Mouse (Mus musculus) myocyte (in vitro differentiated cells): ENCODE results near the gene Cpa2. TPM values are rescaled to one million over a fixed set of nuclear protein-coding genes. Genes with fewer than 3 reads are reported as not detected.
A peak's percentile ranks its signal among the peaks of the same experiment; 100 is the strongest.

Source experiments
- H3K27me3 ChIP-seq: one replicate; pipeline ENCODE4 v1.6.1; 2011; ENCODE audit not compliant: control insufficient read depth, insufficient read depth, insufficient read length
- H3K36me3 ChIP-seq: one replicate; pipeline ENCODE4 v1.6.1; 2011; ENCODE audit not compliant: control insufficient read depth, insufficient read depth
- H3K4me2 ChIP-seq: one replicate; pipeline ENCODE4 v1.6.1; 2011; ENCODE audit warnings: low read depth, control low read depth
- H3K4me3 ChIP-seq: one replicate; pipeline ENCODE4 v1.5.1; 2011; ENCODE audit warnings: mild to moderate bottlenecking, control low read depth, moderate library complexity
- H3K79me2 ChIP-seq: one replicate; pipeline ENCODE4 v1.6.1; 2011; ENCODE audit not compliant: control insufficient read depth, insufficient read depth
- H3ac ChIP-seq: one replicate; pipeline ENCODE4 v1.6.1; 2011; ENCODE audit not compliant: control insufficient read depth, insufficient read length
- CEBPB ChIP-seq: IDR thresholded peaks from 2 replicates; pipeline ENCODE4 v1.6.1; 2011; ENCODE audit warnings: mild to moderate bottlenecking, moderate library complexity; ENCODE audit not compliant: poor library complexity, insufficient read depth, severe bottlenecking
- E2F4 ChIP-seq: IDR thresholded peaks from one replicate; pipeline ENCODE4 v1.6.1; 2011; ENCODE audit warnings: mild to moderate bottlenecking, control low read depth, moderate library complexity; ENCODE audit not compliant: insufficient read depth
- MAX ChIP-seq: IDR thresholded peaks from one replicate; pipeline ENCODE4 v1.6.1; 2011; ENCODE audit warnings: low read depth, mild to moderate bottlenecking, control low read depth
- MYOD1 ChIP-seq, 3 experiments: IDR thresholded peaks; one replicate each; pipeline ENCODE4 v1.6.1; 2011; ENCODE audit warnings: control low read depth in 2 of 3, low read depth in 2 of 3, mild to moderate bottlenecking in 2 of 3, moderate library complexity in 1 of 3; ENCODE audit not compliant: insufficient read length in 2 of 3, control insufficient read depth in 1 of 3
- MYOG ChIP-seq, 3 experiments: IDR thresholded peaks; one replicate each; pipeline ENCODE4 v1.6.1; 2011; ENCODE audit warnings: control low read depth in 2 of 3, low read depth in 2 of 3, mild to moderate bottlenecking in 2 of 3; ENCODE audit not compliant: insufficient read length in 2 of 3, control insufficient read depth in 1 of 3, insufficient read depth in 1 of 3
- POLR2A ChIP-seq: IDR thresholded peaks from one replicate; pipeline ENCODE4 v1.6.1; 2011; ENCODE audit warnings: low read depth, mild to moderate bottlenecking, control low read depth, moderate library complexity; ENCODE audit not compliant: insufficient read length
- POLR2AphosphoS2 ChIP-seq: IDR thresholded peaks from one replicate; pipeline ENCODE4 v1.6.1; 2011; ENCODE audit warnings: low read depth, control low read depth; ENCODE audit not compliant: insufficient read length
- REST ChIP-seq: IDR thresholded peaks from one replicate; pipeline ENCODE4 v1.6.1; 2011; ENCODE audit warnings: mild to moderate bottlenecking, control low read depth, moderate library complexity; ENCODE audit not compliant: insufficient read depth, insufficient read length
- SRF ChIP-seq: IDR thresholded peaks from one replicate; pipeline ENCODE4 v1.6.1; 2011; ENCODE audit warnings: low read depth; ENCODE audit not compliant: control insufficient read depth, insufficient read length
- TCF12 ChIP-seq: IDR thresholded peaks from one replicate; pipeline ENCODE4 v1.6.1; 2011; ENCODE audit warnings: mild to moderate bottlenecking, control low read depth; ENCODE audit not compliant: poor library complexity, insufficient read depth, severe bottlenecking
- TCF3 ChIP-seq: IDR thresholded peaks from one replicate; pipeline ENCODE4 v1.6.1; 2011; ENCODE audit warnings: low read depth, control low read depth; ENCODE audit not compliant: insufficient read length
- USF1 ChIP-seq: IDR thresholded peaks from one replicate; pipeline ENCODE4 v1.6.1; 2011; ENCODE audit warnings: low read depth, mild to moderate bottlenecking, control low read depth, moderate library complexity
- polyA plus RNA-seq: library from polyadenylated mRNA; unstranded; fragments of >200 nt; fragmentation: generic; extraction: Trizol; gene quantifications from one replicate; pipeline ENCODE4 v1.2.1, GENCODE M21; 2012; ENCODE audit warnings: missing spikeins

Cpa2 gene
- polyA plus RNA-seq, 1 experiment = not detected

- no peaks in the 10 kb centered on the region for H3K36me3 ChIP-seq
- H3K79me2 ChIP-seq = no peaks in the 10 kb centered on the region
- H3K4me2 ChIP-seq = no peak overlapping the region
- H3K4me3 ChIP-seq = no peak overlapping the region
- H3K27me3 ChIP-seq = no peaks in the 10 kb centered on the region
- no peak overlapping the region for H3ac ChIP-seq
- TF ChIP-seq USF1 (no peak), MYOD1 (IDR thresholded peaks at IDR 0.05; ENCODE audit: control insufficient read depth in 1 of 3, insufficient read length in 2 of 3, low read depth in 2 of 3) (no peak), MAX (no peak), POLR2AphosphoS2 (no peak), CEBPB (no peak), E2F4 (no peak)
Observed at GRCm38 (mm10) chr6:30551644-30552580, 10.5 kb downstream of the Cpa2 start.

- Histone ChIP-seq H3ac (no peak overlapping the region), H3K4me3 (no peak overlapping the region), H3K27me3 (no peaks in the 10 kb centered on the region), H3K4me2 (no peak overlapping the region), H3K36me3 (no peaks in the 10 kb centered on the region), H3K79me2 (no peaks in the 10 kb centered on the region)
- no peak for TF ChIP-seq POLR2AphosphoS2
- TF ChIP-seq SRF = no peak
- no peak for TF ChIP-seq MYOD1 (IDR thresholded peaks at IDR 0.05; ENCODE audit: control insufficient read depth in 1 of 3, insufficient read length in 2 of 3, low read depth in 2 of 3)
- no peak for TF ChIP-seq REST
- TF ChIP-seq CEBPB = no peak
- TF ChIP-seq USF1 = no peak
- no peak for TF ChIP-seq MAX
- no peak for TF ChIP-seq TCF12
- no peak for TF ChIP-seq POLR2A
- no peak for TF ChIP-seq TCF3
- TF ChIP-seq MYOG (IDR thresholded peaks at IDR 0.05; ENCODE audit: control insufficient read depth in 1 of 3, insufficient read depth in 1 of 3, insufficient read length in 2 of 3, low read depth in 2 of 3) = no peak
- TF ChIP-seq E2F4 = no peak
Observed at GRCm38 (mm10) chr6:30552628-30553027, 11.2 kb downstream of the Cpa2 start.

- no peak for TF ChIP-seq TCF12
- TF ChIP-seq SRF = no peak
- TF ChIP-seq POLR2A = no peak
- no peak for TF ChIP-seq E2F4
- TF ChIP-seq POLR2AphosphoS2 = no peak
- no peak for TF ChIP-seq USF1
- no peak for TF ChIP-seq MAX
- Histone ChIP-seq H3K4me2 (no peak overlapping the region), H3K79me2 (no peaks in the 10 kb centered on the region)
Observed at GRCm38 (mm10) chr6:30553381-30554010, 12.1 kb downstream of the Cpa2 start.

GRCm38 (mm10) chr6:30554092-30554491 is 12.7 kb downstream of the Cpa2 start:
- no peak for TF ChIP-seq REST
- TF ChIP-seq TCF12 = no peak
- TF ChIP-seq POLR2A = no peak
- no peak for TF ChIP-seq SRF
- TF ChIP-seq MYOG (IDR thresholded peaks at IDR 0.05; ENCODE audit: control insufficient read depth in 1 of 3, insufficient read depth in 1 of 3, insufficient read length in 2 of 3, low read depth in 2 of 3) = no peak
- TF ChIP-seq MYOD1 (IDR thresholded peaks at IDR 0.05; ENCODE audit: control insufficient read depth in 1 of 3, insufficient read length in 2 of 3, low read depth in 2 of 3) = no peak
- Histone ChIP-seq H3K4me3 (no peak overlapping the region), H3K4me2 (peak overlapping the region; percentile 10), H3K27me3 (no peaks in the 10 kb centered on the region), H3K79me2 (no peaks in the 10 kb centered on the region), H3ac (no peak overlapping the region), H3K36me3 (no peaks in the 10 kb centered on the region)

More at GRCm38 (mm10) chr6:30553381-30554010, 12.1 kb downstream of the Cpa2 start:
- H3K4me3 ChIP-seq = no peak overlapping the region
- H3ac ChIP-seq = no peak overlapping the region
- H3K36me3 ChIP-seq = no peaks in the 10 kb centered on the region
- H3K27me3 ChIP-seq = no peaks in the 10 kb centered on the region

- TF ChIP-seq USF1 = no peak
- no peak for TF ChIP-seq MYOD1 (IDR thresholded peaks at IDR 0.05; ENCODE audit: control insufficient read depth in 1 of 3, insufficient read length in 2 of 3, low read depth in 2 of 3)
- TF ChIP-seq CEBPB = no peak
- no peak for TF ChIP-seq MYOG (IDR thresholded peaks at IDR 0.05; ENCODE audit: control insufficient read depth in 1 of 3, insufficient read depth in 1 of 3, insufficient read length in 2 of 3, low read depth in 2 of 3)
- no peak for TF ChIP-seq REST
- TF ChIP-seq POLR2A = no peak
- no peak for TF ChIP-seq POLR2AphosphoS2
- no peak for TF ChIP-seq SRF
- no peak overlapping the region for H3K4me3 ChIP-seq
- H3ac ChIP-seq = no peak overlapping the region
- H3K27me3 ChIP-seq = no peaks in the 10 kb centered on the region
- H3K4me2 ChIP-seq = no peak overlapping the region
- H3K36me3 ChIP-seq = no peaks in the 10 kb centered on the region
- H3K79me2 ChIP-seq = no peaks in the 10 kb centered on the region
Observed at GRCm38 (mm10) chr6:30554621-30555170, 13.3 kb downstream of the Cpa2 start.
